Mouse (Mus musculus) heart, embryonic 10.5 days (tissue): Measurements from ENCODE around the gene Eif4enif1. TPM values are rescaled to one million over a fixed set of nuclear protein-coding genes. Genes with fewer than 3 reads are reported as not detected.
A peak's percentile ranks its signal among the peaks of the same experiment; 100 is the strongest.

Source experiments
- DNase-seq: peaks from one replicate; pipeline ENCODE4 v3.0.0-alpha.2; 2017; ENCODE audit warnings: low spot score
- H3K27ac ChIP-seq: fragments of 300-500 bp; sonication (generic); 2 replicates; pipeline ENCODE4 v1.5.1; 2016; ENCODE audit warnings: mild to moderate bottlenecking
- H3K27me3 ChIP-seq: fragments of 300-500 bp; sonication (generic); 2 replicates; pipeline ENCODE4 v1.6.1; 2016; ENCODE audit warnings: mild to moderate bottlenecking; ENCODE audit not compliant: poor library complexity, insufficient read depth, severe bottlenecking
- H3K36me3 ChIP-seq: fragments of 300-500 bp; sonication (generic); 2 replicates; pipeline ENCODE4 v1.6.1; 2016; ENCODE audit warnings: mild to moderate bottlenecking, moderate library complexity
- H3K4me1 ChIP-seq: fragments of 300-500 bp; sonication (generic); 2 replicates; pipeline ENCODE4 v1.6.1; 2016; ENCODE audit warnings: mild to moderate bottlenecking
- H3K4me3 ChIP-seq: fragments of 300-500 bp; sonication (generic); 2 replicates; pipeline ENCODE4 v1.5.1; 2016; ENCODE audit warnings: mild to moderate bottlenecking, moderate library complexity
- H3K9me3 ChIP-seq: fragments of 300-500 bp; sonication (generic); 2 replicates; pipeline ENCODE4 v1.6.1; 2016; ENCODE audit warnings: mild to moderate bottlenecking, moderate library complexity
- WGBS: fragments of 180-500 bp; shearing (Covaris S2); methylation state at CpG from one replicate; pipeline ENCODE4 v1.1.7; 2016; 5-methylcytosine and 5-hydroxymethylcytosine counted together
- polyA plus RNA-seq: library from polyadenylated mRNA; unstranded; fragments of >200 nt; fragmentation: Nextera tagmentation; extraction: Ambion mirVana; gene quantifications from 2 replicates; pipeline ENCODE4 v1.2.1, GENCODE M21; 2016

Eif4enif1 gene
- polyA plus RNA-seq, 1 experiment from 2014 or later, result 51.0 TPM

GRCm38 (mm10) chr11:3288521-3289301 is 86.5 kb downstream of the Eif4enif1 start, which contains the start of gene Patz1:
Patz1 (plus strand) TSS chr11:3288874.
- Histone ChIP-seq H3K36me3 (peaks cover 17% of the 10 kb centered on the region), H3K27ac (peak within 1 kb of the TSS; percentile 100), H3K9me3 (no peaks in the 10 kb centered on the region), H3K4me1 (peaks cover 31% of the 10 kb centered on the region), H3K27me3 (no peaks in the 10 kb centered on the region), H3K4me3 (peak within 1 kb of the TSS; percentile 90)
- peak; percentile 92 for DNase-seq
- under 1% methylated on average over 41 of the region's 41 CpGs for WGBS

DNA sequence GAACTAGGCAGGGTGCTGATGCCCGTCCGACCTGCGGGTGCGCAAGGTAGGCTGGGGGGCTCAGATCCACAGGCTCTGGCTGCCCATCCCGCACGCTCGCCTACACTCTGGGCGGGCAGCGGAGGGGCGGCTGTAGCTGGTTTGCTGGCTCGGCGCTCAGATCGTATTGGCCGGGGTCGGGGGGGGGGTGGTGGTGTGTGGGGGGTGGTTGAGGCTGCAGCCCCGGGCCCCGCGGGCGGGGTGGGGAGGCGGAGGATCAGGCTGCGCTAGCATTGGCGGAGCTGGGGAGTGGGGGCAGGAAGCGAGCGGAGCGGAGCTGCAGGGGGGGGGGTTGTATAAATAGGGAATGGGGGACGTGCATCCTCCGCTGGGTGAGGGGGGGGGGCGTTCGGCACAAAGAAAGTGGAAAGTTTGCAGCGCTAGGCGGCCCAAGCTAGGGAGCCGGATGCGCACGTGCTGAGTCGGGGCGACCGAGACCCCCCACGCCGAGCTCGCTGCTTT is 87.2 kb downstream of the Eif4enif1 start:
- Histone ChIP-seq H3K27ac (peak overlapping the region; percentile 100), H3K9me3 (no peaks in the 10 kb centered on the region), H3K36me3 (peaks cover 23% of the 10 kb centered on the region), H3K4me1 (peaks cover 38% of the 10 kb centered on the region), H3K4me3 (peak overlapping the region; percentile 90), H3K27me3 (no peaks in the 10 kb centered on the region)
- peak; percentile 95 for DNase-seq
- WGBS, result under 1% methylated on average over 32 of the region's 40 CpGs

GRCm38 (mm10) chr11:3289803-3290639 is 87.8 kb downstream of the Eif4enif1 start:
- peak overlapping the region; percentile 90 for H3K4me3 ChIP-seq
- H3K27ac ChIP-seq, result peak overlapping the region; percentile 100
- H3K4me1 ChIP-seq, result peaks cover 44% of the 10 kb centered on the region
- DNase-seq, result peak; percentile 91
- H3K36me3 ChIP-seq, result peaks cover 30% of the 10 kb centered on the region
- H3K9me3 ChIP-seq, result no peaks in the 10 kb centered on the region
- WGBS, result 1% methylated on average over 79 of the region's 92 CpGs
- H3K27me3 ChIP-seq, result no peaks in the 10 kb centered on the region

GRCm38 (mm10) chr11:3290640-3291310 is 88.6 kb downstream of the Eif4enif1 start:
- no peaks in the 10 kb centered on the region for H3K9me3 ChIP-seq
- WGBS, result under 1% methylated on average over 50 of the region's 50 CpGs

DNA sequence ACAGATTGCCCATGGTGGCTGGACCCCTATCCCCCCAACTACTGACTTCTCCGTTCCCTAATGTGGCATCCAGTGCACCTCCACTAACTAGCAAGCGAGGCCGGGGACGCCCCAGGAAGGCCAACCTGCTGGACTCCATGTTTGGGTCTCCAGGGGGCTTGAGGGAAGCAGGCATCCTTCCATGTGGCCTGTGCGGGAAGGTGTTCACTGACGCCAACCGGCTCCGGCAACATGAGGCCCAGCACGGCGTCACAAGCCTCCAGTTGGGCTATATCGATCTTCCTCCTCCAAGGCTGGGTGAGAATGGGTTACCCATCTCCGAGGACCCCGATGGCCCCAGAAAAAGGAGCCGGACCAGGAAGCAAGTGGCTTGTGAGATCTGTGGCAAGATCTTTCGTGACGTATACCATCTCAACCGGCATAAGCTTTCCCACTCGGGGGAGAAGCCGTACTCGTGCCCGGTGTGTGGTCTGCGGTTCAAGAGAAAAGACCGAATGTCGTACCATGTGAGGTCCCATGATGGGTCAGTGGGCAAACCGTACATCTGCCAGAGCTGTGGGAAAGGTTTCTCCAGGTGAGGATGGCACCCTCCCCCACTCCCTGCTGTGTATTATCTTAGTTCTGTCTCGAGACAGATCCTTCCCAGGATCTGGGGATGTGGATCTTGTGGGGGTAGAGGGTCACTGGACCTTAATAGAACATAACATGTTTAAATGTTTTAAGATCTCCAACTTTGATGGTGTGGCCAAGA is 89.3 kb downstream of the Eif4enif1 start:
- peak overlapping the region; percentile 90 for H3K4me3 ChIP-seq
- H3K36me3 ChIP-seq, result peaks cover 44% of the 10 kb centered on the region
- H3K4me1 ChIP-seq, result peaks cover 53% of the 10 kb centered on the region

More at GRCm38 (mm10) chr11:3290640-3291310, 88.6 kb downstream of the Eif4enif1 start:
- no peak for DNase-seq
- Histone ChIP-seq H3K4me1 (peaks cover 49% of the 10 kb centered on the region), H3K27me3 (no peaks in the 10 kb centered on the region), H3K27ac (peak overlapping the region; percentile 100), H3K4me3 (peak overlapping the region; percentile 90), H3K36me3 (peaks cover 37% of the 10 kb centered on the region)

GRCm38 (mm10) chr11:3292062-3292421 is 89.8 kb downstream of the Eif4enif1 start:
- WGBS, result 0% methylated on average over 8 of the region's 8 CpGs
- H3K4me1 ChIP-seq, result peaks cover 53% of the 10 kb centered on the region

More for the DNA sequence above, 89.3 kb downstream of the Eif4enif1 start:
- Histone ChIP-seq H3K27me3 (no peaks in the 10 kb centered on the region), H3K27ac (peak overlapping the region; percentile 100), H3K9me3 (no peaks in the 10 kb centered on the region)
- WGBS, result 2% methylated on average over 26 of the region's 26 CpGs
- peak; percentile 84 for DNase-seq

DNA sequence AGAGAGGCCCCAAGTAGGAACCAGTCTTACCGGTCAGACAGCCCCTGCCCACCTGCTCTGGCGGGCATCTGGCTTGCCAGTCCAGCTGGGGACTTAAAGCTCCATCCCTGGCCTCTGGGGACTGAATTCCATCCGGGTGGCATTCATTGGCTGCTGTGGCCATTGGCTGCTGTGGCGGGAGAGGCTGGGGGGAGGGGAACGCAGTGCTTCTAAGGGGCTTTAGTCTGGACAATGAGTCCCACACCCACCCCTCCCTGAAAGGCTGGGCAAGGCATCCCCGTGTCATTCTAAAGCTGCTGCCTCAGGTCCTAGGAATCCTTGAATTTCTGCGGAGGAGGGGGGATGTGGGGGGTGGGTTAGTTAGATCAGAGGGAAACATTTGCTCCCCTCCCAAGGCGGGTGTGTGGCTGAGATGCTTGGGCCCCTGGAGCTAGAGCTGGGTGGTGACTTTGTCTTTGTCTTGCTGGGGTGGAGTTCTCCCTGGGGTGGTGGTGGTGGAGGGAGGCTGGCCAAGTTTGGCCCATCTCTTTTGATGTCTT is 90.6 kb downstream of the Eif4enif1 start:
- peaks cover 57% of the 10 kb centered on the region for H3K36me3 ChIP-seq
- peak overlapping the region; percentile 100 for H3K27ac ChIP-seq
- WGBS, result 0% methylated on average over 8 of the region's 8 CpGs
- peaks cover 51% of the 10 kb centered on the region for H3K4me1 ChIP-seq
- no peak for DNase-seq
- no peaks in the 10 kb centered on the region for H3K9me3 ChIP-seq
- peak overlapping the region; percentile 90 for H3K4me3 ChIP-seq
- no peaks in the 10 kb centered on the region for H3K27me3 ChIP-seq

More at GRCm38 (mm10) chr11:3292062-3292421, 89.8 kb downstream of the Eif4enif1 start:
- DNase-seq, result peak; percentile 90
- H3K9me3 ChIP-seq, result no peaks in the 10 kb centered on the region
- H3K27ac ChIP-seq, result peak overlapping the region; percentile 100
- no peaks in the 10 kb centered on the region for H3K27me3 ChIP-seq
- H3K36me3 ChIP-seq, result peaks cover 49% of the 10 kb centered on the region
- H3K4me3 ChIP-seq, result peak overlapping the region; percentile 90

- H3K4me1 ChIP-seq, result peaks cover 45% of the 10 kb centered on the region
- WGBS, result 72% methylated on average over 4 of the region's 4 CpGs
- peak overlapping the region; percentile 90 for H3K4me3 ChIP-seq
- H3K9me3 ChIP-seq, result no peaks in the 10 kb centered on the region
- peak overlapping the region; percentile 100 for H3K27ac ChIP-seq
- DNase-seq, result no peak
- peaks cover 63% of the 10 kb centered on the region for H3K36me3 ChIP-seq
- H3K27me3 ChIP-seq, result no peaks in the 10 kb centered on the region
These were observed 91.2 kb downstream of the Eif4enif1 start for GRCm38 (mm10) chr11:3293361-3293760.

Other genes starting within 250 kb of the Eif4enif1 start
- gene Sfi1, start 8.9 kb upstream of the Eif4enif1 start, polyA plus RNA-seq, result 10.3 and 11.7 TPM in 2 replicates
- gene Drg1, start 64.0 kb downstream of the Eif4enif1 start, polyA plus RNA-seq, result 217 and 263 TPM in 2 replicates
- gene Patz1, start 86.5 kb downstream of the Eif4enif1 start, polyA plus RNA-seq, result 32.0 and 49.1 TPM in 2 replicates
- gene Pik3ip1, start 128.0 kb downstream of the Eif4enif1 start, polyA plus RNA-seq, result 7.9 and 9.5 TPM in 2 replicates
- 68.8 and 73.9 TPM in 2 replicates for gene Limk2, start 206.8 kb downstream of the Eif4enif1 start, polyA plus RNA-seq
- 29.8 and 31.0 TPM in 2 replicates for gene Rnf185, start 250.0 kb downstream of the Eif4enif1 start, polyA plus RNA-seq